Mouse (Mus musculus) lung, adult 2 months (tissue): ENCODE data around the gene 1810046K07Rik.

ENCODE experiments used
- CTCF ChIP-seq: fragments of 200-500 bp; IDR thresholded peaks from 2 replicates; pipeline ENCODE4 v1.5.1; 2011; ENCODE audit warnings: mild to moderate bottlenecking, low read length, control low read depth; ENCODE audit not compliant: insufficient read depth
- POLR2A ChIP-seq: fragments of 200-500 bp; IDR thresholded peaks from 2 replicates; pipeline ENCODE4 v1.6.1; 2011; ENCODE audit warnings: low read depth, mild to moderate bottlenecking, control low read depth, low read length, borderline replicate concordance; ENCODE audit errors: extremely low read depth

GRCm38 (mm10) chr9:51320096-51320495, 8.6 kb downstream of the 1810046K07Rik start:
- TF ChIP-seq POLR2A (no peak), CTCF (no peak)
